Mouse (Mus musculus) lung, postnatal 0 days (tissue): ENCODE measurements at regions not wholly inside any gene's neighbourhood (a gene's known extent, or its start where the extent isn't known, plus 50 kb on each side); places are given as distances from the start of the nearest gene placed in this dataset.

Experiments used
- ATAC-seq: fragments of 200-750 bp; cut with Nextera tagmentation; 2 replicates; pipeline ENCODE4 v1.8.0; 2017; ENCODE audit warnings: moderate library complexity
- DNase-seq: peaks from one replicate; pipeline ENCODE4 v3.0.0-alpha.2; 2016; ENCODE audit warnings: low spot score
- H3K27ac ChIP-seq: fragments of 300-500 bp; sonication (generic); 2 replicates; pipeline ENCODE4 v1.5.1; 2014; ENCODE audit warnings: antibody characterized with exemption, mild to moderate bottlenecking, low read length, mixed read lengths
- H3K27me3 ChIP-seq: fragments of 300-500 bp; sonication (generic); replicated peaks from 2 replicates; pipeline ENCODE4 v1.6.1; 2014; ENCODE audit warnings: low read length, mixed read lengths; ENCODE audit not compliant: insufficient read depth
- H3K36me3 ChIP-seq: fragments of 300-500 bp; sonication (generic); 2 replicates; pipeline ENCODE4 v1.6.1; 2014; ENCODE audit warnings: low read length, mixed read lengths; ENCODE audit not compliant: insufficient read depth
- H3K4me1 ChIP-seq: fragments of 300-500 bp; sonication (generic); 2 replicates; pipeline ENCODE4 v1.6.1; 2014; ENCODE audit warnings: antibody characterized with exemption, low read depth, low read length, mixed read lengths; ENCODE audit not compliant: insufficient read depth
- H3K4me2 ChIP-seq: fragments of 300-500 bp; sonication (generic); replicated peaks from 2 replicates; pipeline ENCODE4 v1.6.1; 2014; ENCODE audit warnings: low read depth, mild to moderate bottlenecking, low read length, moderate library complexity, mixed read lengths
- H3K4me3 ChIP-seq: fragments of 300-500 bp; sonication (generic); 2 replicates; pipeline ENCODE4 v1.5.1; 2014; ENCODE audit warnings: low read depth, low read length
- H3K9ac ChIP-seq: fragments of 300-500 bp; sonication (generic); replicated peaks from 2 replicates; pipeline ENCODE4 v1.6.1; 2014; ENCODE audit warnings: low read depth, mild to moderate bottlenecking
- H3K9me3 ChIP-seq: fragments of 300-500 bp; sonication (generic); 2 replicates; pipeline ENCODE4 v1.6.1; 2016; ENCODE audit warnings: low read length, mixed read lengths
- CTCF ChIP-seq: IDR thresholded peaks from 2 replicates; pipeline ENCODE4 v1.5.1; 2016; ENCODE audit warnings: antibody characterized with exemption, mild to moderate bottlenecking
- EP300 ChIP-seq: IDR thresholded peaks from 2 replicates; pipeline ENCODE4 v1.6.1; 2016; ENCODE audit warnings: antibody characterized with exemption, mild to moderate bottlenecking, control low read depth
- WGBS: fragments of 180-500 bp; shearing (Covaris S2); extraction: QIAGEN DNeasy Blood & Tissue Kit; methylation state at CpG from one replicate; pipeline ENCODE4 v1.1.7; 2014; 5-methylcytosine and 5-hydroxymethylcytosine counted together

- 55% methylated on average over 4 of the region's 4 CpGs for WGBS
- H3K27me3 ChIP-seq: no peaks in the 10 kb centered on the region
- no peaks in the 10 kb centered on the region for H3K4me1 ChIP-seq
- H3K27ac ChIP-seq: no peak overlapping the region
- no peaks in the 10 kb centered on the region for H3K36me3 ChIP-seq
- ATAC-seq (no peak), DNase-seq (no peak)
- no peak overlapping the region for H3K9ac ChIP-seq
- H3K4me3 ChIP-seq: no peak overlapping the region
- no peaks in the 10 kb centered on the region for H3K9me3 ChIP-seq
- TF ChIP-seq CTCF (no peak), EP300 (no peak)
- no peak overlapping the region for H3K4me2 ChIP-seq
These were observed 204.6 kb upstream of the Mme start for GRCm38 (mm10) chr3:63036691-63037090.

GRCm38 (mm10) chr3:63070786-63071185 is 170.6 kb upstream of the Mme start:
- DNase-seq: no peak
- 82% methylated on average over 4 of the region's 4 CpGs for WGBS

GRCm38 (mm10) chr3:63073051-63073450 is 168.3 kb upstream of the Mme start:
- Histone ChIP-seq H3K4me3 (no peak overlapping the region), H3K36me3 (no peaks in the 10 kb centered on the region), H3K9ac (no peak overlapping the region), H3K27me3 (no peaks in the 10 kb centered on the region), H3K4me2 (no peak overlapping the region), H3K9me3 (no peaks in the 10 kb centered on the region), H3K27ac (no peak overlapping the region), H3K4me1 (no peaks in the 10 kb centered on the region)
- no peak for TF ChIP-seq CTCF
- TF ChIP-seq EP300: no peak
- DNase-seq: peak; percentile 5
- no peak for ATAC-seq

More at GRCm38 (mm10) chr3:63070786-63071185, 170.6 kb upstream of the Mme start:
- H3K4me1 ChIP-seq: no peaks in the 10 kb centered on the region
- no peak for ATAC-seq
- no peak overlapping the region for H3K4me3 ChIP-seq
- no peaks in the 10 kb centered on the region for H3K9me3 ChIP-seq
- H3K4me2 ChIP-seq: no peak overlapping the region
- H3K27me3 ChIP-seq: no peaks in the 10 kb centered on the region
- TF ChIP-seq EP300 (no peak), CTCF (no peak)
- no peaks in the 10 kb centered on the region for H3K36me3 ChIP-seq
- no peak overlapping the region for H3K27ac ChIP-seq
- no peak overlapping the region for H3K9ac ChIP-seq

- H3K36me3 ChIP-seq: no peaks in the 10 kb centered on the region
- WGBS: 78% methylated on average over 2 of the region's 2 CpGs
- no peak for TF ChIP-seq EP300
- no peak for TF ChIP-seq CTCF
These were observed 163.2 kb upstream of the Mme start for GRCm38 (mm10) chr3:63078181-63078580.

GRCm38 (mm10) chr3:63082161-63082560 is 159.2 kb upstream of the Mme start:
- TF ChIP-seq CTCF (no peak), EP300 (no peak)
- no peaks in the 10 kb centered on the region for H3K36me3 ChIP-seq
- DNase-seq (no peak), ATAC-seq (no peak)
- WGBS: 90% methylated on average over 6 of the region's 6 CpGs
- no peaks in the 10 kb centered on the region for H3K4me1 ChIP-seq
- no peak overlapping the region for H3K9ac ChIP-seq
- no peak overlapping the region for H3K4me3 ChIP-seq
- no peaks in the 10 kb centered on the region for H3K27me3 ChIP-seq
- no peak overlapping the region for H3K27ac ChIP-seq
- no peaks in the 10 kb centered on the region for H3K9me3 ChIP-seq
- H3K4me2 ChIP-seq: no peak overlapping the region

More at GRCm38 (mm10) chr3:63078181-63078580, 163.2 kb upstream of the Mme start:
- H3K4me2 ChIP-seq: no peak overlapping the region
- no peak overlapping the region for H3K9ac ChIP-seq
- H3K4me3 ChIP-seq: no peak overlapping the region
- DNase-seq: no peak
- no peak for ATAC-seq
- no peak overlapping the region for H3K27ac ChIP-seq
- no peaks in the 10 kb centered on the region for H3K4me1 ChIP-seq
- no peaks in the 10 kb centered on the region for H3K27me3 ChIP-seq
- H3K9me3 ChIP-seq: no peaks in the 10 kb centered on the region

- Histone ChIP-seq H3K27me3 (no peaks in the 10 kb centered on the region), H3K4me3 (no peak overlapping the region), H3K27ac (no peak overlapping the region), H3K36me3 (no peaks in the 10 kb centered on the region), H3K4me1 (no peaks in the 10 kb centered on the region), H3K4me2 (no peak overlapping the region), H3K9ac (no peak overlapping the region), H3K9me3 (no peaks in the 10 kb centered on the region)
- no peak for TF ChIP-seq EP300
- no peak for TF ChIP-seq CTCF
- ATAC-seq (no peak), DNase-seq (no peak)
- 62% methylated on average over 2 of the region's 2 CpGs for WGBS
These were observed 155.9 kb upstream of the Mme start for GRCm38 (mm10) chr3:63085426-63085825.

- no peak overlapping the region for H3K27ac ChIP-seq
- no peak overlapping the region for H3K4me3 ChIP-seq
- no peak overlapping the region for H3K4me2 ChIP-seq
- no peaks in the 10 kb centered on the region for H3K4me1 ChIP-seq
- no peak for ATAC-seq
- H3K27me3 ChIP-seq: no peaks in the 10 kb centered on the region
- no peaks in the 10 kb centered on the region for H3K36me3 ChIP-seq
- H3K9ac ChIP-seq: no peak overlapping the region
- WGBS: 64% methylated on average over 1 of the region's 1 CpGs
- no peak for TF ChIP-seq EP300
- no peak for DNase-seq
- no peaks in the 10 kb centered on the region for H3K9me3 ChIP-seq
These were observed 148.4 kb upstream of the Mme start for GRCm38 (mm10) chr3:63092901-63093300.
